Mouse (Mus musculus) MEL (cell line): ENCODE measurements at regions not wholly inside any gene's neighbourhood (a gene's known extent, or its start where the extent isn't known, plus 50 kb on each side); places are given as distances from the start of the nearest gene placed in this dataset.
A peak's percentile ranks its signal among the peaks of the same experiment; 100 is the strongest.

Source experiments
- DNase-seq: peaks from one replicate; pipeline ENCODE4 v3.0.0; 2011; ENCODE audit warnings: low read depth, low spot score
- H3K27ac ChIP-seq: 2 replicates; pipeline ENCODE4 v1.5.1; 2012; ENCODE audit warnings: low read depth, mild to moderate bottlenecking, control low read depth, low read length, moderate library complexity; ENCODE audit not compliant: control insufficient read depth
- H3K27me3 ChIP-seq, 2 experiments: fragments of 150-350 bp in 1 of 2; sonication (generic) in 1 of 2; 2 replicates each; pipeline ENCODE4 v1.6.1; 2012; ENCODE audit warnings: low read length in 2 of 2, mild to moderate bottlenecking in 2 of 2, improper control_type of control experiment in 1 of 2, moderate library complexity in 1 of 2; ENCODE audit not compliant: insufficient read depth in 2 of 2, control insufficient read depth in 1 of 2
- H3K36me3 ChIP-seq, 2 experiments: 2 replicates each; pipeline ENCODE4 v1.6.1; 2012 to 2014; ENCODE audit warnings: low read length in 2 of 2, improper control_type of control experiment in 1 of 2, inconsistent platforms in 1 of 2, mild to moderate bottlenecking in 1 of 2; ENCODE audit not compliant: insufficient read depth in 2 of 2, control insufficient read depth in 1 of 2
- H3K4me1 ChIP-seq, 2 experiments: fragments of 150-350 bp in 1 of 2; sonication (generic) in 1 of 2; 2 replicates each; pipeline ENCODE4 v1.6.1; 2012; ENCODE audit warnings: low read length in 2 of 2, improper control_type of control experiment in 1 of 2, mild to moderate bottlenecking in 1 of 2; ENCODE audit not compliant: insufficient read depth in 2 of 2, control insufficient read depth in 1 of 2
- H3K4me3 ChIP-seq, 2 experiments: fragments of 150-350 bp in 1 of 2; sonication (generic) in 1 of 2; 2 replicates each; pipeline ENCODE4 v1.5.1; 2012; ENCODE audit warnings: low read depth in 2 of 2, low read length in 2 of 2, mild to moderate bottlenecking in 2 of 2, moderate library complexity in 2 of 2, control low read depth in 1 of 2, improper control_type of control experiment in 1 of 2; ENCODE audit not compliant: control insufficient read depth in 1 of 2, insufficient read depth in 1 of 2
- H3K79me2 ChIP-seq: 2 replicates; pipeline ENCODE4 v1.6.1; 2012; ENCODE audit warnings: mild to moderate bottlenecking, low read length, moderate library complexity; ENCODE audit not compliant: control insufficient read depth, poor library complexity, insufficient read depth
- H3K9ac ChIP-seq: 2 replicates; pipeline ENCODE4 v1.6.1; 2012; ENCODE audit warnings: low read depth, mild to moderate bottlenecking, control low read depth, low read length, moderate library complexity; ENCODE audit not compliant: control insufficient read depth, poor library complexity, severe bottlenecking
- H3K9me3 ChIP-seq: fragments of 150-350 bp; sonication (generic); replicated peaks from 2 replicates; pipeline ENCODE4 v1.6.1; 2012; ENCODE audit warnings: mild to moderate bottlenecking, low read length, improper control_type of control experiment, moderate library complexity; ENCODE audit not compliant: insufficient read depth
- BHLHE40 ChIP-seq: IDR thresholded peaks from 2 replicates; pipeline ENCODE4 v1.6.1; 2012; ENCODE audit warnings: low read depth, mild to moderate bottlenecking, inconsistent platforms, low read length, improper control_type of control experiment, borderline replicate concordance
- CTCF ChIP-seq, 3 experiments: IDR thresholded peaks in 2 of 3; conservative IDR thresholded peaks in 1 of 3; 2 replicates each; pipeline ENCODE4 v1.5.1; 2011 to 2012; ENCODE audit warnings: low read length in 3 of 3, low read depth in 2 of 3, mild to moderate bottlenecking in 2 of 3, improper control_type of control experiment in 1 of 3, inconsistent platforms in 1 of 3, mixed read lengths in 1 of 3, moderate library complexity in 1 of 3; ENCODE audit not compliant: control insufficient read depth in 1 of 3, insufficient read depth in 1 of 3, poor library complexity in 1 of 3, severe bottlenecking in 1 of 3
- E2F4 ChIP-seq: IDR thresholded peaks from 2 replicates; pipeline ENCODE4 v1.6.1; 2011; ENCODE audit warnings: low read depth, low read length, improper control_type of control experiment, borderline replicate concordance
- ELF1 ChIP-seq: IDR thresholded peaks from 2 replicates; pipeline ENCODE4 v1.6.1; 2014; ENCODE audit warnings: low read depth, mild to moderate bottlenecking, inconsistent platforms, low read length, improper control_type of control experiment, moderate library complexity
- ETS1 ChIP-seq: IDR thresholded peaks from 2 replicates; pipeline ENCODE4 v1.6.1; 2012; ENCODE audit warnings: low read depth, mild to moderate bottlenecking, inconsistent platforms, low read length, improper control_type of control experiment, moderate library complexity
- GATA1 ChIP-seq: IDR thresholded peaks from 2 replicates; pipeline ENCODE4 v1.6.1; 2011; ENCODE audit warnings: low read depth, low read length, improper control_type of control experiment
- MAFK ChIP-seq: IDR thresholded peaks from 2 replicates; pipeline ENCODE4 v1.6.1; 2011; ENCODE audit warnings: low read depth, mild to moderate bottlenecking, low read length, improper control_type of control experiment, borderline replicate concordance
- MAX ChIP-seq: IDR thresholded peaks from 2 replicates; pipeline ENCODE4 v1.6.1; 2011; ENCODE audit warnings: low read length, improper control_type of control experiment
- MEF2A ChIP-seq: IDR thresholded peaks from 2 replicates; pipeline ENCODE4 v1.6.1; 2014; ENCODE audit warnings: low read depth, mild to moderate bottlenecking, inconsistent platforms, low read length, improper control_type of control experiment; ENCODE audit not compliant: poor library complexity, insufficient replicate concordance, severe bottlenecking; ENCODE audit errors: extremely low read depth
- MXI1 ChIP-seq: IDR thresholded peaks from 2 replicates; pipeline ENCODE4 v1.6.1; 2011; ENCODE audit warnings: mild to moderate bottlenecking, low read depth, low read length, improper control_type of control experiment
- NRF1 ChIP-seq: IDR thresholded peaks from 2 replicates; pipeline ENCODE4 v1.6.1; 2014; ENCODE audit warnings: low read depth, mild to moderate bottlenecking, inconsistent platforms, low read length, improper control_type of control experiment, moderate library complexity; ENCODE audit not compliant: poor library complexity, insufficient read depth, severe bottlenecking
- RAD21 ChIP-seq: IDR thresholded peaks from 2 replicates; pipeline ENCODE4 v1.6.1; 2011; ENCODE audit warnings: mild to moderate bottlenecking, low read depth, low read length, improper control_type of control experiment
- RCOR1 ChIP-seq: IDR thresholded peaks from 2 replicates; pipeline ENCODE4 v1.6.1; 2012; ENCODE audit warnings: low read depth, mild to moderate bottlenecking, inconsistent platforms, low read length, improper control_type of control experiment
- SMC3 ChIP-seq: IDR thresholded peaks from 2 replicates; pipeline ENCODE4 v1.6.1; 2011; ENCODE audit warnings: low read depth, low read length, improper control_type of control experiment
- TCF12 ChIP-seq: IDR thresholded peaks from 2 replicates; pipeline ENCODE4 v1.6.1; 2014; ENCODE audit warnings: low read depth, mild to moderate bottlenecking, inconsistent platforms, low read length, improper control_type of control experiment, moderate library complexity
- UBTF ChIP-seq: IDR thresholded peaks from 2 replicates; pipeline ENCODE4 v1.6.1; 2012; ENCODE audit warnings: low read depth, mild to moderate bottlenecking, inconsistent platforms, low read length, improper control_type of control experiment, moderate library complexity, borderline replicate concordance; ENCODE audit not compliant: insufficient read depth
- USF1 ChIP-seq: IDR thresholded peaks from 2 replicates; pipeline ENCODE4 v1.6.1; 2014; ENCODE audit warnings: low read depth, mild to moderate bottlenecking, inconsistent platforms, low read length, improper control_type of control experiment, moderate library complexity
- ZMIZ1 ChIP-seq: IDR thresholded peaks from 2 replicates; pipeline ENCODE4 v1.6.1; 2012; ENCODE audit warnings: low read depth, mild to moderate bottlenecking, inconsistent platforms, low read length, improper control_type of control experiment, moderate library complexity
- ZNF384 ChIP-seq: IDR thresholded peaks from 2 replicates; pipeline ENCODE4 v1.6.1; 2012; ENCODE audit warnings: low read depth, mild to moderate bottlenecking, inconsistent platforms, low read length, improper control_type of control experiment

GRCm38 (mm10) chr4:35352606-35353005, 126.6 kb upstream of the C9orf72 start:
- Histone ChIP-seq H3K4me1 (no peaks in the 10 kb centered on the region), H3K27me3 (peaks cover 2 to 4% of the 10 kb centered on the region in 2 experiments), H3K27ac (no peak overlapping the region), H3K9me3 (no peaks in the 10 kb centered on the region), H3K9ac (no peak overlapping the region), H3K79me2 (no peaks in the 10 kb centered on the region)
- no peak for DNase-seq
- no peak for TF ChIP-seq NRF1
- TF ChIP-seq, all 39 proteins: peak for 0
- H3K4me3 ChIP-seq, result no peak overlapping the region
- no peaks in the 10 kb centered on the region for H3K36me3 ChIP-seq

GRCm38 (mm10) chr4:35350465-35350864, 124.5 kb upstream of the C9orf72 start:
- no peak overlapping the region for H3K27ac ChIP-seq
- no peak for DNase-seq
- no peak for TF ChIP-seq MAFK
- TF ChIP-seq MAX, result no peak
- no peak for TF ChIP-seq GATA1
- H3K4me1 ChIP-seq, result no peaks in the 10 kb centered on the region; a peak in 1 of 4 replicates
- no peak overlapping the region for H3K4me3 ChIP-seq
- H3K9me3 ChIP-seq, result no peaks in the 10 kb centered on the region
- no peaks in the 10 kb centered on the region for H3K79me2 ChIP-seq
- H3K36me3 ChIP-seq, result peaks cover 0 to 4% of the 10 kb centered on the region in 2 experiments; a peak in 2 of 4 replicates
- H3K9ac ChIP-seq, result no peak overlapping the region
- peaks cover 2 to 4% of the 10 kb centered on the region in 2 experiments for H3K27me3 ChIP-seq

GRCm38 (mm10) chr4:35347609-35348008, 121.6 kb upstream of the C9orf72 start:
- Histone ChIP-seq H3K4me1 (peaks cover 3 to 6% of the 10 kb centered on the region in 2 experiments; a peak in 3 of 4 replicates), H3K27ac (no peak overlapping the region), H3K9ac (no peak overlapping the region), H3K79me2 (no peaks in the 10 kb centered on the region), H3K36me3 (peaks cover 0 to 20% of the 10 kb centered on the region in 2 experiments; a peak in 2 of 4 replicates), H3K4me3 (no peak overlapping the region), H3K9me3 (no peaks in the 10 kb centered on the region), H3K27me3 (peaks cover 0 to 2% of the 10 kb centered on the region in 2 experiments; a peak in 3 of 4 replicates)
- DNase-seq, result no peak
- TF ChIP-seq ELF1 (no peak), TCF12 (no peak), ZNF384 (no peak), ZMIZ1 (no peak), SMC3 (no peak)

GRCm38 (mm10) chr4:35343751-35344150, 117.8 kb upstream of the C9orf72 start:
- Histone ChIP-seq H3K9me3 (no peaks in the 10 kb centered on the region), H3K27ac (peak overlapping the region; percentile 30)
- 0 out of 2 replicates have a peak, but pooled peaks have one; percentile 20 for TF ChIP-seq RCOR1
- no peak for TF ChIP-seq MXI1
- TF ChIP-seq RAD21, result no peak
- peak; percentile 74 for TF ChIP-seq GATA1
- no peak for TF ChIP-seq MEF2A
- no peak for TF ChIP-seq USF1
- no peak for TF ChIP-seq CTCF (IDR thresholded peaks at IDR 0.05 in 2 of 3, conservative IDR thresholded peaks at IDR 0.05 in 1 of 3; ENCODE audit: control insufficient read depth in 1 of 3, insufficient read depth in 1 of 3, low read depth in 2 of 3, low read length in 3 of 3, poor library complexity in 1 of 3, severe bottlenecking in 1 of 3)
- no peak for TF ChIP-seq MAX
- TF ChIP-seq ELF1, result peak; percentile 41; the same call in 1 of the 2 replicates
- no peak for TF ChIP-seq E2F4
- TF ChIP-seq ETS1, result 0 out of 2 replicates have a peak, but pooled peaks have one; percentile 13
- no peak for TF ChIP-seq UBTF
- TF ChIP-seq NRF1, result no peak
- no peak for TF ChIP-seq BHLHE40

More at GRCm38 (mm10) chr4:35343751-35344150, 117.8 kb upstream of the C9orf72 start:
- Histone ChIP-seq H3K4me3 (no peak overlapping the region), H3K9ac (no peak overlapping the region), H3K36me3 (peaks cover 0 to 20% of the 10 kb centered on the region in 2 experiments; a peak in 2 of 4 replicates), H3K4me1 (peaks cover 3 to 6% of the 10 kb centered on the region in 2 experiments; a peak in 3 of 4 replicates), H3K79me2 (no peaks in the 10 kb centered on the region), H3K27me3 (no peaks in the 10 kb centered on the region)
- peak; percentile 55 for DNase-seq
